Mouse (Mus musculus) kidney, postnatal 0 days (tissue): Measurements from ENCODE around the gene Tmem106b. TPM values are rescaled to one million over a fixed set of nuclear protein-coding genes. Genes with fewer than 3 reads are reported as not detected.
A peak's percentile ranks its signal among the peaks of the same experiment; 100 is the strongest.

Experiments
- ATAC-seq: fragments of 200-750 bp; cut with Nextera tagmentation; replicated peaks from 2 replicates; pipeline ENCODE4 v1.8.0; 2017; ENCODE audit warnings: low read depth, moderate number of reproducible peaks, moderate TSS enrichment, moderate library complexity; ENCODE audit not compliant: low FRiP score
- DNase-seq: peaks from one replicate; pipeline ENCODE4 v3.0.0-alpha.2; 2016; ENCODE audit warnings: low spot score
- H3K27ac ChIP-seq: fragments of 300-500 bp; sonication (generic); 2 replicates; pipeline ENCODE4 v1.5.1; 2014; ENCODE audit warnings: mild to moderate bottlenecking
- H3K27me3 ChIP-seq: fragments of 300-500 bp; sonication (generic); 2 replicates; pipeline ENCODE4 v1.6.1; 2014; ENCODE audit warnings: low read length, mixed read lengths; ENCODE audit not compliant: insufficient read depth
- H3K36me3 ChIP-seq: fragments of 300-500 bp; sonication (generic); 2 replicates; pipeline ENCODE4 v1.6.1; 2014; ENCODE audit warnings: low read length, mixed read lengths; ENCODE audit not compliant: insufficient read depth
- H3K4me1 ChIP-seq: fragments of 300-500 bp; sonication (generic); replicated peaks from 2 replicates; pipeline ENCODE4 v1.6.1; 2014; ENCODE audit warnings: antibody characterized with exemption, low read length, mixed read lengths; ENCODE audit not compliant: insufficient read depth
- H3K4me2 ChIP-seq: fragments of 300-500 bp; sonication (generic); 2 replicates; pipeline ENCODE4 v1.6.1; 2014; ENCODE audit warnings: mild to moderate bottlenecking, low read length, moderate library complexity, mixed read lengths
- H3K4me3 ChIP-seq: fragments of 300-500 bp; sonication (generic); replicated peaks from 2 replicates; pipeline ENCODE4 v1.5.1; 2014; ENCODE audit warnings: low read depth, low read length
- H3K9ac ChIP-seq: fragments of 300-500 bp; sonication (generic); 2 replicates; pipeline ENCODE4 v1.6.1; 2014; ENCODE audit warnings: low read depth, low read length
- H3K9me3 ChIP-seq: fragments of 300-500 bp; sonication (generic); replicated peaks from 2 replicates; pipeline ENCODE4 v1.6.1; 2016; ENCODE audit warnings: low read length, inconsistent platforms, mixed read lengths
- CTCF ChIP-seq: IDR thresholded peaks from 2 replicates; pipeline ENCODE4 v1.5.1; 2016; ENCODE audit warnings: antibody characterized with exemption, low read depth, mild to moderate bottlenecking, moderate library complexity
- WGBS: fragments of 180-500 bp; shearing (Covaris S2); extraction: QIAGEN DNeasy Blood & Tissue Kit; methylation state at CpG from one replicate; pipeline ENCODE4 v1.1.7; 2014; 5-methylcytosine and 5-hydroxymethylcytosine counted together
- polyA plus RNA-seq: library from polyadenylated mRNA; unstranded; fragments of >200 nt; fragmentation: Nextera tagmentation; extraction: Ambion mirVana; gene quantifications from 2 replicates; pipeline ENCODE4 v1.2.1, GENCODE M21; 2015

Gene Tmem106b
- polyA plus RNA-seq, 1 experiment from 2014 or later: 70.6 TPM

- DNase-seq (no peak), ATAC-seq (no peak)
- Histone ChIP-seq H3K9ac (no peak overlapping the region), H3K27me3 (no peaks in the 10 kb centered on the region), H3K4me3 (no peak overlapping the region), H3K9me3 (no peaks in the 10 kb centered on the region), H3K36me3 (no peaks in the 10 kb centered on the region), H3K4me1 (no peaks in the 10 kb centered on the region), H3K27ac (no peak overlapping the region), H3K4me2 (no peak overlapping the region)
- TF ChIP-seq CTCF: no peak
These were observed 8.1 kb upstream of the Tmem106b start for GRCm38 (mm10) chr6:13061276-13062039.

GRCm38 (mm10) chr6:13062063-13062462 lies 7.5 kb upstream of the Tmem106b start:
- Histone ChIP-seq H3K4me3 (no peak overlapping the region), H3K4me2 (no peak overlapping the region), H3K9me3 (no peaks in the 10 kb centered on the region), H3K27me3 (no peaks in the 10 kb centered on the region), H3K27ac (no peak overlapping the region), H3K9ac (no peak overlapping the region), H3K4me1 (no peaks in the 10 kb centered on the region), H3K36me3 (no peaks in the 10 kb centered on the region)
- DNase-seq: no peak
- ATAC-seq: no peak
- TF ChIP-seq CTCF: no peak
- WGBS: 79% methylated on average over 4 of the region's 4 CpGs

DNA sequence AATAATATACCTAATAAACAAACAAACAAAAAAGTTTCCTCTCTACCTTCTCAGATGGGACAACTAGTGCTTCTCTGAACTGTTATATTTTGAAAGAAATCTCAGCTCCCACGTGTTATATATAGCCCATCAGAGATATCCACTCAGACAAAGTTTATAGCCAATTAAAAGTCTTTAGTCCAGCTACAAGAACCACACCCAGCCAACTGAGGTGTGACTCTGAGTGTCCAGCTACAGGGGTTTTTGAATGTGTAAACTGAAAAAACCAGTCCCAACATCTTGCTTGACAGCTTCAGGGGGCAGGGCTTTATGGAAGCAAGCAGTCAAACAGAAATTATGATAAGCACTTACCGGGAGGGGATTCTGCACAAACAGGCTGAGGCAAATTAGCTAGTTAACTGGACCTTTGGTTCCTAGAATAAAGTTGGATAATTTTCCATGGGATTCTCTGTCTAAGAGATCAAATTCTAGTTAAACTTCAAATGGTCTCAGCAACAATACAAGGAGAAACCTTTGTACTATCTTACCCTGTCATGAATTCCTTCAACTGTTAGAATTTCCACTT lies 6.8 kb upstream of the Tmem106b start:
- Histone ChIP-seq H3K27me3 (no peaks in the 10 kb centered on the region), H3K9ac (no peak overlapping the region), H3K4me2 (no peak overlapping the region), H3K9me3 (no peaks in the 10 kb centered on the region), H3K4me1 (no peaks in the 10 kb centered on the region), H3K27ac (no peak overlapping the region), H3K4me3 (no peak overlapping the region), H3K36me3 (no peaks in the 10 kb centered on the region)
- no peak for TF ChIP-seq CTCF
- DNase-seq (no peak), ATAC-seq (no peak)
- 60% methylated on average over 2 of the region's 2 CpGs for WGBS

- Histone ChIP-seq H3K4me3 (peak overlapping the region; percentile 90), H3K27ac (peak overlapping the region; percentile 75), H3K36me3 (peaks cover 14% of the 10 kb centered on the region; the same call in 1 of the 2 replicates), H3K9me3 (no peaks in the 10 kb centered on the region), H3K27me3 (no peaks in the 10 kb centered on the region), H3K4me2 (peak overlapping the region; percentile 64), H3K4me1 (0 out of 2 replicates have a peak, but pooled peaks cover 2% of the 10 kb centered on the region), H3K9ac (peak overlapping the region; percentile 94)
- TF ChIP-seq CTCF: no peak
- ATAC-seq (no peak), DNase-seq (no peak)
- whole genome bisulfite sequencing: 1% methylated on average over 11 of the region's 11 CpGs
These were observed 527 bp downstream of the Tmem106b start for GRCm38 (mm10) chr6:13070147-13070425.

GRCm38 (mm10) chr6:13070485-13070884 lies 926 bp downstream of the Tmem106b start:
- Histone ChIP-seq H3K27me3 (no peaks in the 10 kb centered on the region), H3K4me3 (peak overlapping the region; percentile 90), H3K4me2 (peak overlapping the region; percentile 64), H3K9me3 (no peaks in the 10 kb centered on the region), H3K4me1 (0 out of 2 replicates have a peak, but pooled peaks cover 2% of the 10 kb centered on the region), H3K27ac (peak overlapping the region; percentile 75; the same call in 1 of the 2 replicates), H3K9ac (peak overlapping the region; percentile 94), H3K36me3 (peaks cover 18% of the 10 kb centered on the region)
- WGBS: 45% methylated on average over 4 of the region's 4 CpGs
- ATAC-seq: 0 out of 2 replicates have a peak, but pooled peaks have one; percentile 2
- no peak for TF ChIP-seq CTCF
- no peak for DNase-seq

DNA sequence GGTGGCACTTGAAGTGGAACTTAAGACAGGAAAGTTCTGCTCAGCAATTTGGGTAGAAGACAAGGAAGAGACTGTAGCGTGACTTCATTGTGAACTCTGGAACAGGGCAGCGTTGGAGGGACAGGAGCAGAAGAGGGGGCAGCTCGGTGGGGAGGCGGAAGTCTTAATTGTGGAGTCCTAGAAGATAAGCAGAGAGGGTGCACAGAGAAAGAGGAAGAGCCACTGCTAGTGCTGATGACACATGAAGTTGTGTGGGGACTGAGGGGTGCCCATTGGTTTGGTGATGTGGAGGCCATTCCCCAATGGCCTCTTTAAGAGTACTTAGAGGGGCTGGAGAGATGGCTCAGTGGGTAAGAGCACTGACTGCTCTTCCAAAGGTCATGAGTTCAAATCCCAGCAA lies 3.5 kb downstream of the Tmem106b start:
- TF ChIP-seq CTCF: no peak
- no peak overlapping the region for H3K9ac ChIP-seq
- no peaks in the 10 kb centered on the region for H3K27me3 ChIP-seq
- no peak overlapping the region for H3K4me2 ChIP-seq
- no peaks in the 10 kb centered on the region for H3K9me3 ChIP-seq
- H3K36me3 ChIP-seq: peaks cover 30% of the 10 kb centered on the region
- WGBS: 96% methylated on average over 4 of the region's 4 CpGs
- no peak for DNase-seq
- H3K27ac ChIP-seq: no peak overlapping the region
- H3K4me1 ChIP-seq: 0 out of 2 replicates have a peak, but pooled peaks cover 2% of the 10 kb centered on the region
- no peak overlapping the region for H3K4me3 ChIP-seq
- ATAC-seq: no peak
